Mouse (Mus musculus) gastrocnemius, adult 18-20 months (tissue): ENCODE data around the gene Rasd2. TPM values are rescaled to one million over a fixed set of nuclear protein-coding genes. Genes with fewer than 3 reads are reported as not detected.

Experiments used
- DNase-seq: peaks from one replicate; pipeline ENCODE4 v3.0.0; 2021; ENCODE audit warnings: low spot score
- total RNA-seq, 2 experiments: library from RNA; stranded (reverse); gene quantifications; 2 replicates each; pipeline ENCODE4 v1.2.3; 2021

The Rasd2 gene
- total RNA-seq, 2 experiments from 2014 or later = 65.5 to 99.9 TPM

DNA sequence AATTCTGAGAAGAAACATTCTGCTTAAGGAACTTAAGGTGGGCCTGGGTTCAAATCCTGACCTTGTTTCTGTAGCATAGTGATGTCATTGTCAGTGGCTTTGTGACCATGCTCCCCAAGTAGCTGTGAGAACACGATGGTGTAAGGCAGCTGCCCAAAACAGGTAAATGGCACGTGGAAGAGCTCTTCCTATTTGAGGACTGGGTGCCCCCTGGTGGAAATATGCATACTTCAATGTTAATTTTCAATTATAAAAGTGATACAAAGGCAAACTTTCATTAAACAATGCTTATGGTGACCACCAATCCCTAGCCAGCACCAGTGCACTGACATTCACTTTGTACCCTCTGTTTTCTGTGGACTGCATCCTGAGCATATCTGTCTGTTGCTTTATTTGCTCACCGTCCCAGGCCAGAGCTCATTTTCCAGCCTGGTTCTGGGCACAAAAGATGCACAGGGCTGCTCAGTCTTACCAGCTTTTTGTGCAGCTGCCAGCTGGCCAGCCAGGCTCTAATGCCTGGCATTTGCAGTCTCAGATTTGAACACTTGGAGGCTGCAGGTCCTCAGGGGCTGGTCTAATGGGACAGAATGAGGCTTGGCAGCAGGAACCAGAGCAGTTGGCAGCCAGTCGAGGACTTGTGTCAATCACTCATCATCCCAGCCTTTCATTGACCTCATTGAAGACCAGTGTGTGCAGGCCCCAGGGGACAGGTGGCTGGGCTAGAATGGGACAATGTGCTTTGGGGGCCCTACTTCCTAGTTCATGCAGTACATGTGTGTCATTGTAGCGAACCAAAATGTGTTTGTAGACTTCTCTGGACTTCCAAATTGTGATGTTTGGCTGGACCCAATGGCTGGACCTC, 6.4 kb downstream of the Rasd2 start:
- peak; percentile 58 for DNase-seq

- no peak for DNase-seq
These were observed 8.9 kb downstream of the Rasd2 start for GRCm38 (mm10) chr8:75222665-75223064.

DNA sequence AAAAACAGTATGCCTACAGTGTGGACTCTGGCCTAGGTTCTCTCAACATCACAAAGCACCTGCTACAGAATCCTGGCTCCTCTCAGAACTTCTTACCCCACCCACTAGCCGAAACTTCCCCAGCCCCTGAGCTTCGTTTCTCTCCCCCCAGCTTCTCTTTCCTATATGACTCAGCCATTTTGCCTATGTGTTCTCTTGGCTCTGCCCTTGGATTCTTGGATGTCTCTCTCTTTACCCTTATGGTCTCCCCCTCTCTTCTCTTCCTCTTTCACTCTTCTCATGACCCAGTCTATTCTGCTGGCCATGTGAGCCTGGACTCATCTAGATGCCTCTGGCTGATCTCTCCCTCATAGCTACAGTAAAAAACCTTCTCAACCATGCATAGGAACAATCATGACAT, 13.0 kb downstream of the Rasd2 start:
- DNase-seq = no peak

GRCm38 (mm10) chr8:75233915-75234554, 20.3 kb downstream of the Rasd2 start:
- no peak for DNase-seq

GRCm38 (mm10) chr8:75247331-75247730, 33.6 kb downstream of the Rasd2 start:
- DNase-seq = no peak

- DNase-seq = no peak
These were observed 35.4 kb downstream of the Rasd2 start for GRCm38 (mm10) chr8:75249186-75249585.

DNA sequence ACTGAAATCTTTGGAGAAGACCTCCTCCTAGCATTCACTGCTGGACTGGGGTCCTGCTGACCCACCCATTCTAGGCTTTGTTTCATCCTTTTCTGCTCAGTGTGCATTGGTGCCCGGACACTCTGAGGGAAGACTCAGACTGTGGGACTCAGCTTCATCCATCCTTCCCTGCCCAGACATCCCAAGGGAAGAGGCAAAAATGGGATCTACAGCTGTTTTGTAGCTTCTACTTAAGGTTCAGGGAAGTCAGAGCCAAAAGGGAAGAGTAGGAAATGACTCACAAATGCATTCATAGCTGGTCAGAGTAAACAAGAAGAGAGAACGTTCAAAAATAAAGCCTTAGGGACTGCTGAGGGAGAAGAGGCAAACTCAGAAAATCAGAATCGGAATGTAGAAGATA, 40.3 kb downstream of the Rasd2 start:
- peak; percentile 43 for DNase-seq

- DNase-seq = peak; percentile 36
These were observed 41.9 kb downstream of the Rasd2 start for GRCm38 (mm10) chr8:75255635-75256034.

GRCm38 (mm10) chr8:75272166-75272565, 58.4 kb downstream of the Rasd2 start:
- peak; percentile 31 for DNase-seq

Other genes starting within 250 kb of the Rasd2 start
- gene Hmgxb4, start 220.6 kb upstream of the Rasd2 start, total RNA-seq = 1 to 10 TPM; 7.4 to 9.5 TPM
- gene Tom1, start 180.2 kb upstream of the Rasd2 start, total RNA-seq = 10 to 100 TPM; 54.0 to 58.4 TPM
- 1 to 10 TPM; 5.0 to 5.3 TPM for gene Hmox1, start 120.3 kb upstream of the Rasd2 start, total RNA-seq
- under 1 TPM; 0.66 to 0.87 TPM for gene Mcm5, start 104.4 kb upstream of the Rasd2 start, total RNA-seq
- under 1 TPM; 0.28 to 0.30 TPM for gene Gm10358, start 192.6 kb downstream of the Rasd2 start, total RNA-seq
- gene Iqcm, start 234.8 kb downstream of the Rasd2 start, total RNA-seq = under 1 TPM in 1 of 2 experiments, not detected in 1; 0.14 TPM